Mouse (Mus musculus) layer of hippocampus, adult 11-12 months (tissue): Measurements from ENCODE around the gene Gm28308.

Experiments used
- DNase-seq: peaks from one replicate; pipeline ENCODE4 v3.0.0; 2022; ENCODE audit warnings: low spot score

Gene Gm28308

GRCm38 (mm10) chr6:52231885-52232567 is 18.9 kb upstream of the Gm28308 start:
- no peak for DNase-seq

- DNase-seq = no peak
These were observed 17.5 kb upstream of the Gm28308 start, which contains the start of gene Hoxa9 for GRCm38 (mm10) chr6:52230516-52231165. Gene Hoxa9, minus strand, starts transcription at chr6:52231089.

- DNase-seq = no peak
These were observed 16.6 kb upstream of the Gm28308 start for GRCm38 (mm10) chr6:52229558-52230416.

GRCm38 (mm10) chr6:52228475-52229465 is 15.6 kb upstream of the Gm28308 start:
- no peak for DNase-seq

GRCm38 (mm10) chr6:52227470-52228222 is 14.5 kb upstream of the Gm28308 start:
- DNase-seq = no peak

GRCm38 (mm10) chr6:52226569-52227257 is 13.6 kb upstream of the Gm28308 start:
- DNase-seq = no peak

GRCm38 (mm10) chr6:52225612-52226568 is 12.8 kb upstream of the Gm28308 start:
- no peak for DNase-seq

DNA sequence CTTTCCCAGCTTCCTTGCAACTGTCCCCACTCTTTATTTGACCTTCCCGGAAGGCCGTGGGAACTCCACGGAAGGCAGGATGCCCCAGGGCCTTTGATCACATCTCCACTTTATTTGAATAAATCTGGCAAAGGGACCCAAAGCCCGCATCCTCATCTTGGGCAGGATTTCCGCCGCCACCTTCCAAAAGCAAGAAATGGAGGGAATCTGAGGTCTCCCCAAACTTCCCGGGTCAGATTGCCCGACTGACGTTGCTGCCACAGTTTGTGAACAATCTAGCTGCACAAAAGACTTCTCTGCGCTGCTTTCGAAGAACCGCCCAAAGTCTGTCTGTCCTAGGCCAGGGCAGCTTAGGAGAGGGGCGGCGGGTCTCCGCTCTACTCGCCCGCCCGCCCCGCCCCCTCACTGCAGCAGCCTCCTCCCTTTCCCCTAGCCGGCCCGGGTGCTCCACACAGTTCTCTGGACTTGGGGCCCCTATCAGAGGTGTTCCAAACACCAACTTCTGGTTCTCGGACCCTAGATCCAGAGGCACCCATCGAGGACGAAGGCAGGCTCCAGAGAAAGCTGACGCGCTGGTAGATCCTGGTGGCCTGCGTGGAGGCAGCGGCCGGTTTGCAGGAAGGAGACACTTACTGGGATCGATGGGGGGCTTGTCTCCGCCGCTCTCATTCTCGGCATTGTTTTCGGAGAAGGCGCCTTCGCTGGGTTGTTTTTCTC is 11.9 kb upstream of the Gm28308 start:
- no peak for DNase-seq

- DNase-seq = no peak
These were observed 11.0 kb upstream of the Gm28308 start for GRCm38 (mm10) chr6:52223939-52224760.

- no peak for DNase-seq
These were observed 9.6 kb upstream of the Gm28308 start for GRCm38 (mm10) chr6:52222729-52223128.

GRCm38 (mm10) chr6:52221993-52222685 is 9.0 kb upstream of the Gm28308 start:
- no peak for DNase-seq

GRCm38 (mm10) chr6:52221337-52221992 is 8.3 kb upstream of the Gm28308 start, which contains the start of gene Hoxa7:
Gene Hoxa7, minus strand, starts transcription at chr6:52221854.
- peak; percentile 81 for DNase-seq

DNA sequence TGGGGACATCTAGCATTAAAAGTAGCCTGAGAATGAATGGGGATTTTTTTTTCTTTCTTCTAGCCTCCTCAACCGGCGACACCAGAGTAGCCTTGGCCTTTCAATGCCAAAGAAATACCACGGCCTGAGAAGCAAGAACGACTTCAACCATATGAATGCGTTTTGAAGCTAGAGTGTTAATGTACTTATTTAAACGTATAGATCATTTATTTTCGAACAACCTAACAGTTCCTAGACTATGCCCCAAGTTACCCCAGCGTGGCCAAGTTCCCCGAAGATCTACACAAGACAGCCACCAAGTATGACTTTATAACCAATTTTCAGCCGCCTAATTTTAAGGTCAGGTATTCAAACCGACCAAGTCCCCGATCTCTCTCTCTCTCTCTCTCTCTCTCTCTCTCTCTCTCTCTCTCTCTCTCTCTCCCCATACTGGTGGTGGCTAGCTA is 7.7 kb upstream of the Gm28308 start:
- DNase-seq = no peak

GRCm38 (mm10) chr6:52220003-52220864 is 7.1 kb upstream of the Gm28308 start:
- no peak for DNase-seq
